Mouse (Mus musculus) limb, embryonic 11.5 days (tissue): ENCODE measurements around the gene Angptl7. TPM values are rescaled to one million over a fixed set of nuclear protein-coding genes. Genes with fewer than 3 reads are reported as not detected.
A peak's percentile ranks its signal among the peaks of the same experiment; 100 is the strongest.

Experiments used
- ATAC-seq: fragments of 200-750 bp; cut with Nextera tagmentation; 2 replicates; pipeline ENCODE4 v1.8.0; 2017; ENCODE audit warnings: low read depth; ENCODE audit not compliant: insufficient number of reproducible peaks, low FRiP score, low TSS enrichment
- DNase-seq: peaks from one replicate; pipeline ENCODE4 v3.0.0-alpha.2; 2015; ENCODE audit warnings: low spot score
- H3K27ac ChIP-seq: fragments of 300-500 bp; sonication (generic); replicated peaks from 2 replicates; pipeline ENCODE4 v1.5.1; 2014; ENCODE audit warnings: low read depth, mild to moderate bottlenecking, low read length
- H3K27me3 ChIP-seq: fragments of 300-500 bp; sonication (generic); 2 replicates; pipeline ENCODE4 v1.6.1; 2014; ENCODE audit warnings: mild to moderate bottlenecking, low read length, mixed read lengths; ENCODE audit not compliant: control insufficient read depth, insufficient read depth
- H3K36me3 ChIP-seq: fragments of 300-500 bp; sonication (generic); 2 replicates; pipeline ENCODE4 v1.6.1; 2014; ENCODE audit warnings: mild to moderate bottlenecking, low read length, moderate library complexity, mixed read lengths; ENCODE audit not compliant: control insufficient read depth, insufficient read depth
- H3K4me1 ChIP-seq: fragments of 300-500 bp; sonication (generic); 2 replicates; pipeline ENCODE4 v1.6.1; 2014; ENCODE audit warnings: low read length, mixed read lengths; ENCODE audit not compliant: control insufficient read depth, insufficient read depth
- H3K4me2 ChIP-seq: fragments of 300-500 bp; sonication (generic); 2 replicates; pipeline ENCODE4 v1.6.1; 2014; ENCODE audit warnings: low read depth, mild to moderate bottlenecking, moderate library complexity; ENCODE audit not compliant: severe bottlenecking
- H3K4me3 ChIP-seq: fragments of 300-500 bp; sonication (generic); 2 replicates; pipeline ENCODE4 v1.5.1; 2014; ENCODE audit warnings: low read depth, low read length
- H3K9ac ChIP-seq: fragments of 300-500 bp; sonication (generic); 2 replicates; pipeline ENCODE4 v1.6.1; 2014; ENCODE audit warnings: mild to moderate bottlenecking, low read length
- H3K9me3 ChIP-seq: fragments of 300-500 bp; sonication (generic); 2 replicates; pipeline ENCODE4 v1.6.1; 2016; ENCODE audit warnings: low read length; ENCODE audit not compliant: control insufficient read depth
- WGBS: fragments of 180-500 bp; shearing (Covaris S2); extraction: QIAGEN DNeasy Blood & Tissue Kit; methylation state at CpG from one replicate; pipeline ENCODE4 v1.1.7; 2014; 5-methylcytosine and 5-hydroxymethylcytosine counted together
- polyA plus RNA-seq: library from polyadenylated mRNA; unstranded; fragments of >200 nt; fragmentation: Nextera tagmentation; extraction: Ambion mirVana; gene quantifications from 2 replicates; pipeline ENCODE4 v1.2.1, GENCODE M21; 2014

Angptl7 gene
- polyA plus RNA-seq, 1 experiment from 2014 or later = 0.11 TPM

- no peak for ATAC-seq
- Histone ChIP-seq H3K4me3 (no peak overlapping the region), H3K36me3 (peaks cover 31% of the 10 kb centered on the region), H3K27me3 (no peaks in the 10 kb centered on the region), H3K27ac (no peak overlapping the region), H3K9ac (no peak overlapping the region), H3K9me3 (no peaks in the 10 kb centered on the region), H3K4me2 (no peak overlapping the region), H3K4me1 (no peaks in the 10 kb centered on the region)
- WGBS = 93% methylated on average over 5 of the region's 5 CpGs
- DNase-seq = no peak
Measured at GRCm38 (mm10) chr4:148455477-148456025, 44.7 kb downstream of the Angptl7 start.

DNA sequence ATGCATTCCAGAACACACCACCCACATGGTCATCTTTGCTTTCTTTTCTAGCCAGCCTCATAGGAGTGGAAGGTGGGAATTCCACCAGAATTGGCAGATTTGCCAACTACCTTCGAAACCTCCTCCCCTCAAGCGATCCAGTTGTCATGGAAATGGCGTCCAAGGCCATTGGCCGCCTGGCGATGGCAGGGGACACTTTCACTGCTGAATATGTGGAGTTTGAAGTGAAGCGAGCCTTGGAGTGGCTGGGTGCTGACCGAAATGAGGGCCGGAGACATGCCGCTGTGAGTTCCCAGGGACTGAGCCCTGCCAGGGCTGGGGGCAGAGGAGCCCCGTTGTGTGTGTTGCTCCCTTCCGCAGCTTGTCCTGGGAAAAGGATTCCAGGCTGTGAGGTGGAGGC lies 46.6 kb downstream of the Angptl7 start:
- no peak overlapping the region for H3K4me3 ChIP-seq
- H3K4me1 ChIP-seq = peaks cover 5% of the 10 kb centered on the region
- H3K27ac ChIP-seq = no peak overlapping the region
- H3K4me2 ChIP-seq = no peak overlapping the region
- 92% methylated on average over 11 of the region's 11 CpGs for WGBS
- peaks cover 31% of the 10 kb centered on the region for H3K36me3 ChIP-seq
- H3K9me3 ChIP-seq = no peaks in the 10 kb centered on the region
- H3K9ac ChIP-seq = no peak overlapping the region
- DNase-seq (no peak), ATAC-seq (no peak)
- no peaks in the 10 kb centered on the region for H3K27me3 ChIP-seq

DNA sequence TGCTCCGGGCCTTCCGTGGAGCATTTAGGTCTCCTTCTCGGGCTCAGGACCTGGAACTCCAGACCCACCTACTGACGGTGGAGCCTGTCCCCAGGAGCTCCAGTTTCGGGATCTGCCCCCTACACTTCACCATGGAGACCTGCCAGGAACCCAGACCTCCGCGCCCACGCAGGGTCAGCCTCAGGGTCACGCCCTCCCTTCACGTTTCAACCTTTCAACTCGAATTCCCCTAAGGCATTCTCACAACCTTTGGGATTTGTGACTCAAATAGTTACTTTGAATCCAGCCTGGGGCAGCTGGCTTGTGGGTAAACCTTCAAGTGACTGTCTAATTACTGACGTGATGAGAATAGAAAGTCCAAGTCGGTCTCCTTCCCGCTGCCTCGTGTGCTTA lies 51.4 kb downstream of the Angptl7 start:
- H3K4me2 ChIP-seq = peak overlapping the region; percentile 55
- H3K9me3 ChIP-seq = no peaks in the 10 kb centered on the region
- no peak overlapping the region for H3K27ac ChIP-seq
- peak overlapping the region; percentile 86 for H3K9ac ChIP-seq
- H3K27me3 ChIP-seq = no peaks in the 10 kb centered on the region
- DNase-seq (no peak), ATAC-seq (no peak)
- under 1% methylated on average over 15 of the region's 15 CpGs for WGBS
- H3K4me3 ChIP-seq = peak overlapping the region; percentile 98
- peaks cover 9% of the 10 kb centered on the region for H3K4me1 ChIP-seq
- H3K36me3 ChIP-seq = peaks cover 10% of the 10 kb centered on the region

DNA sequence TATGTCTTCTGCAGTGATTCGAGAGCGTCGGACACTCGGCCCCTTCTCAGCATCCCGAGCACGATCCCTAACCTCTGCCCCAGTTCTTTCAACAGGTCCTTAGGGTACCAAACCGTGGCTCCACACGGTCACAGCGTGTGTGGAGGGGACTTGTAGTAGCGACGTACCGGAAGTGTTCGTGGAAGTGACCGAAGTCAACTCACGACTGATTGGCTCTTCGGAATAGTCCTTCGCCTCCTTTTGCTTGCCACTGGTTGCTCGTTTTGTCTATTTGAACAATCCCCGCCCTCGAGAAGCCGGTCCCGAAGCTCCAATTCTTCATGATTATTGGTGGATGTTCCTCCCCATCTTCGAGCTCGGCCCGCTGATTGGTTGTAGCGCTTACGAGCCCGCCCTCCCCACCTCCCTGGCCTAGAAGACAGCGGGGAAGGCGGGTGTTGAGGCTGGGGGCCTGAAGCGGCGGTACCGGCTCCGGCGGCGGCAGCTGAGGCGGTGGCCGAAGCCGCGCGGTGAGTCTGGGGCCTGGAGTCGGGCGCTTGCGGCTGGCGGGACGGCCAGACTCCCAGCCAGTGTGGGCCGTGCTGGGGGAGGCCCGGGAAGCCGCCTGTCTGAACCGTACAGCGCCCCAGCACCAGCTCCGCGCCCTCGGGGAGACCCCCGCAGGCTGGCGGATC lies 51.9 kb downstream of the Angptl7 start, which contains the start of gene Mtor:
Gene Mtor, plus strand, starts transcription at position 433 of the 674 bp plus-strand sequence.
- H3K4me3 ChIP-seq = peak within 1 kb of the TSS; percentile 98
- peak within 1 kb of the TSS; percentile 55 for H3K4me2 ChIP-seq
- H3K36me3 ChIP-seq = peaks cover 8% of the 10 kb centered on the region
- peaks cover 11% of the 10 kb centered on the region for H3K4me1 ChIP-seq
- DNase-seq = peak; percentile 92
- no peak within 1 kb of the TSS for H3K27ac ChIP-seq
- ATAC-seq = peak; percentile 95
- H3K9me3 ChIP-seq = no peaks in the 10 kb centered on the region
- no peaks in the 10 kb centered on the region for H3K27me3 ChIP-seq
- peak within 1 kb of the TSS; percentile 86 for H3K9ac ChIP-seq
- WGBS = under 1% methylated on average over 51 of the region's 56 CpGs

Other genes starting within 250 kb of the Angptl7 start
- 0.40 TPM in 2 replicates for gene Disp3, start 212.5 kb downstream of the Angptl7 start, polyA plus RNA-seq
- 15.2 and 15.9 TPM in 2 replicates for gene Ubiad1, start 55.7 kb downstream of the Angptl7 start, polyA plus RNA-seq
- gene Mtor, start 51.8 kb downstream of the Angptl7 start, polyA plus RNA-seq = 23.0 and 27.3 TPM in 2 replicates
- 112 and 119 TPM in 2 replicates for gene Exosc10, start 58.0 kb upstream of the Angptl7 start, polyA plus RNA-seq
- gene Srm, start 91.0 kb upstream of the Angptl7 start, polyA plus RNA-seq = 212 and 222 TPM in 2 replicates
- gene Masp2, start 102.1 kb upstream of the Angptl7 start, polyA plus RNA-seq = 0.16 TPM in 1 of 2 replicates, not detected in the other
- gene Tardbp, start 126.6 kb upstream of the Angptl7 start, polyA plus RNA-seq = 198 and 237 TPM in 2 replicates
- gene Gm572, start 142.9 kb upstream of the Angptl7 start, polyA plus RNA-seq = not detected in 2 replicates